Mouse (Mus musculus) MEL (cell line): ENCODE results near the gene Vps37b.

Experiments used
- CTCF ChIP-seq, 3 experiments: IDR thresholded peaks in 2 of 3; conservative IDR thresholded peaks in 1 of 3; 2 replicates each; pipeline ENCODE4 v1.5.1; 2011 to 2012; ENCODE audit warnings: low read length in 3 of 3, low read depth in 2 of 3, mild to moderate bottlenecking in 2 of 3, improper control_type of control experiment in 1 of 3, inconsistent platforms in 1 of 3, mixed read lengths in 1 of 3, moderate library complexity in 1 of 3; ENCODE audit not compliant: control insufficient read depth in 1 of 3, insufficient read depth in 1 of 3, poor library complexity in 1 of 3, severe bottlenecking in 1 of 3
- MAFK ChIP-seq: IDR thresholded peaks from 2 replicates; pipeline ENCODE4 v1.6.1; 2011; ENCODE audit warnings: low read depth, mild to moderate bottlenecking, low read length, improper control_type of control experiment, borderline replicate concordance
- MAZ ChIP-seq: IDR thresholded peaks from 2 replicates; pipeline ENCODE4 v1.6.1; 2012; ENCODE audit warnings: low read depth, mild to moderate bottlenecking, inconsistent platforms, low read length, improper control_type of control experiment
- POLR2A ChIP-seq, 2 experiments: IDR thresholded peaks; 2 replicates each; pipeline ENCODE4 v1.6.1; 2011 to 2012; ENCODE audit warnings: low read length in 2 of 2, mild to moderate bottlenecking in 2 of 2, control low read depth in 1 of 2, improper control_type of control experiment in 1 of 2, low read depth in 1 of 2, moderate library complexity in 1 of 2; ENCODE audit not compliant: control insufficient read depth in 1 of 2, insufficient read depth in 1 of 2, poor library complexity in 1 of 2
- TAL1 ChIP-seq: IDR thresholded peaks from 2 replicates; pipeline ENCODE4 v1.6.1; 2012; ENCODE audit warnings: mild to moderate bottlenecking, inconsistent platforms, low read length, moderate library complexity, mixed read lengths
- TBP ChIP-seq: IDR thresholded peaks from 2 replicates; pipeline ENCODE4 v1.8.0; 2011; ENCODE audit warnings: low read depth, low read length, improper control_type of control experiment
- UBTF ChIP-seq: IDR thresholded peaks from 2 replicates; pipeline ENCODE4 v1.6.1; 2012; ENCODE audit warnings: low read depth, mild to moderate bottlenecking, inconsistent platforms, low read length, improper control_type of control experiment, moderate library complexity, borderline replicate concordance; ENCODE audit not compliant: insufficient read depth
- USF2 ChIP-seq, 2 experiments: IDR thresholded peaks; 2 replicates each; pipeline ENCODE4 v1.6.1; 2011 to 2012; ENCODE audit warnings: improper control_type of control experiment in 2 of 2, low read length in 2 of 2, borderline replicate concordance in 1 of 2, inconsistent platforms in 1 of 2, low read depth in 1 of 2, mild to moderate bottlenecking in 1 of 2; ENCODE audit not compliant: insufficient read depth in 1 of 2
- ZMIZ1 ChIP-seq: IDR thresholded peaks from 2 replicates; pipeline ENCODE4 v1.6.1; 2012; ENCODE audit warnings: low read depth, mild to moderate bottlenecking, inconsistent platforms, low read length, improper control_type of control experiment, moderate library complexity

DNA sequence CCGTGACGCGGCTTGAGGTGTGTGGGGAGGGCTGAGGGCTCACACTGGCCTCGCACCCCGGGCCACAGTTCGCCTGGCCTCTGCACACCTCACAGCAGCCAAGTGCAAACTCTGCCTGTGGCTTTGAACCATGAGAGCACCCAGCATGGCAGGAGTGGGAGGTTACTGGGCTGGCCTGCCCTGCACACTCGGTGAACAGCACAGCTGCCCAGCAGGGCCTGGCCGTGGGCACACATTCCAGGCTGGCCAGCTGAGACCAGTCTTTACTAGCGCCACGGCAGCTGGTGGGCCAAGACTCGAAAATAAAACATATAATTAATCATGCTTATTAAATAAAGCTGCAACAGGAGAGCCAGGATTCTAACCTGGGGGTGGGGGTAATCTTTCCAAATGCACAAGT is 26.5 kb downstream of the Vps37b start:
- no peak for TF ChIP-seq CTCF (IDR thresholded peaks at IDR 0.05 in 2 of 3, conservative IDR thresholded peaks at IDR 0.05 in 1 of 3; ENCODE audit: control insufficient read depth in 1 of 3, insufficient read depth in 1 of 3, low read depth in 2 of 3, low read length in 3 of 3, poor library complexity in 1 of 3, severe bottlenecking in 1 of 3)
- no peak for TF ChIP-seq TBP
- no peak for TF ChIP-seq MAZ
- TF ChIP-seq MAFK = no peak
- no peak for TF ChIP-seq TAL1
- TF ChIP-seq ZMIZ1 = no peak
- TF ChIP-seq POLR2A (IDR thresholded peaks at IDR 0.05; ENCODE audit: control insufficient read depth in 1 of 2, insufficient read depth in 1 of 2, low read depth in 1 of 2, low read length in 2 of 2, poor library complexity in 1 of 2) = no peak
- TF ChIP-seq USF2 (IDR thresholded peaks at IDR 0.05; ENCODE audit: borderline replicate concordance in 1 of 2, insufficient read depth in 1 of 2, low read depth in 1 of 2, low read length in 2 of 2) = no peak
- TF ChIP-seq UBTF = no peak
